Mouse (Mus musculus): ENCODE measurements at regions not wholly inside any gene's neighbourhood (a gene's known extent, or its start where the extent isn't known, plus 50 kb on each side); places are given as distances from the start of the nearest gene placed in this dataset.
"Not testable (repeated sequence)": the region's sequence is repeated elsewhere in the genome, so short reads cannot be mapped to it uniquely, and the experiment has no call there.

DNA sequence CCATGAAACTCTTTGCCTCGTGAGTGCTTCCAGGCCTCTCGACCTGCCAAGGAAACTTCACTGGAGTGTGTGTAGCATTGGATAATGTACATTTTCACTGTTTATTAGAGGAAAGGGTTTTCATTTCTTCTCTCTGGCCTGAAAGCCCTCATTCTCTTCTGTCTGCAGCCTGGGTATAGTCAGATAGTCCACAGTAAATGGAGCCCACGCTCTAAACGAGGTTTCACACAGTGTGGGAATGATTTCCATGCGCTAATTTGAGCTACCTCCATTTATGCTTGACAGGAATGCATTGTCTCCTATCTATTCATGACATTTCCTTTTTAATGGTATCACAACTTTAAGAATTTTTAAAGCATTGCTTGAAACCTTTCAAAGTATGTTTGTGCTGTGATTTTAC, 180.8 kb upstream of the Pfkp start:
- H3K36me3 ChIP-seq, result no peaks in the 10 kb centered on the region
- no peak for ATAC-seq (ENCODE audit: low FRiP score)
- no peaks in the 10 kb centered on the region for H3K4me1 ChIP-seq
- H3K9me3 ChIP-seq (replicated peaks), result no peaks in the 10 kb centered on the region
- no peak overlapping the region for H3K4me3 ChIP-seq
- WGBS, result 84% methylated on average over 5 of the region's 5 CpGs
- no peak overlapping the region for H3K4me2 ChIP-seq (replicated peaks)
- no peak overlapping the region for H3K9ac ChIP-seq
- H3K27me3 ChIP-seq, result no peaks in the 10 kb centered on the region
- no peak overlapping the region for H3K27ac ChIP-seq

DNA sequence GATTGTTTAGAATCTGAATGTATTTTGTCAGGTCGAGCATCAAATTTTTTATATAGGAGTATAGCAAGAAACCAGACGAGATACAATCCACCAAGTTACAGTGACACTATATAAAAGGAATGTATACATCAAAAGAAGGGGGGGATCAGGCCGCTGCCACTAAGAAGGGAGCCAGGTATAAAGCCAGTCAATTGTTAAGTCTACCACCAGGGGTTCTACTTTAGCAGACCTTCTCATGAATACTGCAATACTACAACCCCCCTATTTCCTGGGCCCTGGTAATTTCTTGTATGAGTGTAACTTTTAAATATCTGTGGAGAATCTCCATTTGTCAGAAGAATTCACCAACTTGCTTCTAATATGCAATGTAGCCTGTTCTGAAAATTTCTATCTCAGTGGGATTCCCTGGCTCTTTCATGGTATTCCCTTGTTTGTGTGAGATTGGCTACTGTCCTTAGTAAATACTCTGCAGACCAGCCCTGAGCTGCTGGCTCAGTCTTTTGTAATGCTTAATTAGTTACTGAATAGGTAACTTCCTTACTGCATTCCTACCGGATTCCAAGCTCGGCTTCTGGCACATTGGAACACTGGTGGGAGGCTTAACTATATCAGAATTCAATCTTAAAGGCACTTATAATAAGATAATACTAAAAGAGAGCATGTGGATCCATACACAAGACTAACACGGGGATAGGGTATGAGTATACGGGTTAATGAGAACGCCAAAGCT, 180.2 kb upstream of the Pfkp start:
- not testable (repeated sequence) for H3K27me3 ChIP-seq; H3K4me3 ChIP-seq; H3K4me2 ChIP-seq (replicated peaks); H3K27ac ChIP-seq; H3K9ac ChIP-seq; H3K4me1 ChIP-seq; H3K36me3 ChIP-seq; H3K9me3 ChIP-seq (replicated peaks); ATAC-seq (ENCODE audit: low FRiP score)
- 84% methylated on average over 8 of the region's 8 CpGs for WGBS

DNA sequence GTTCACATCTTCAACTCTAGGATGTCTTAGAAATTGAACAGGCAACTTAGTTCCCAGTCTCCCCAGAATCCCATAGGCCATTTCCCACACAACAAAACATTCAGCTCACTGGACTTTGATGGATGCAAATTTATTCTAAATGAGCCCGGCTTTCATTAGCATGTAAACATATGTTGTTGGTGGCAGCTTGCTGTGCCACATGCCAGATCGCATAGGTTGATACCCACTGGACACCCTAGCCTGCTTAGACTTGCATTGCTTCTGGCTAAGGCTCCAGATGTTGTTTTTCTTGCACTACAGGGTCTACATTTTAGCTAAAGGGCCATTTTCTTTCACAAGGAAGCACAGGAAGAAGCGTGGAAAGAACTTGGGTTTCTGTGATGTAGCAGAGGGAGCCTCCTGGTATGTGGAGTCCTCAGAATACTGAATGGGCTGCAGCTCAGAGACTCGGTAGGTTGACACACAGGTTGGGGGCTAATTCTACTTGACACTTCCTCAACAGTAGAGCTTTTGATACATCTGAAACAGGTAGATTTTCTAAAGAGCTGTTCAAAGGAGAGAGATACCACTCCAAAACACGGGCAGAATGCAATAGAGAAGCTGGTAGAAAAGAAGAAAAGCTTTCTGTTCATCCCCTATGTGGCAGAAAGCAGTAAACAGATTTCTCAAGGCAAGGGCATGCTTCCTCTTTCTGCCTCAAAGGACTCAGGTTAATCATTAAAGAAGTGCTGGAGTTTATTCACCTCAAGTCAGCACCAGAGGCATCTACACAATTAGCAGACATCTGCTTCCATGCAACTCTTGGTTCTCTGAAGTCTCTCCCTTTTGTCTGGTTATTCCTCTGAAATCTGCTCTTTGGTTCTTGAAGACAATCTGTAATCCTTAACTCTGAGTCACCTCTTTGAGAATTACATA, 153.9 kb upstream of the Pfkp start:
- Histone ChIP-seq H3K36me3 (no peaks in the 10 kb centered on the region), H3K4me1 (no peaks in the 10 kb centered on the region), H3K4me2 (replicated peaks) (no peak overlapping the region), H3K27me3 (no peaks in the 10 kb centered on the region), H3K27ac (no peak overlapping the region), H3K9me3 (replicated peaks) (no peaks in the 10 kb centered on the region), H3K4me3 (no peak overlapping the region), H3K9ac (no peak overlapping the region)
- WGBS, result 57% methylated on average over 5 of the region's 5 CpGs
- ATAC-seq (ENCODE audit: low FRiP score), result 0 out of 2 replicates have a peak, but pooled peaks have one; percentile 54

DNA sequence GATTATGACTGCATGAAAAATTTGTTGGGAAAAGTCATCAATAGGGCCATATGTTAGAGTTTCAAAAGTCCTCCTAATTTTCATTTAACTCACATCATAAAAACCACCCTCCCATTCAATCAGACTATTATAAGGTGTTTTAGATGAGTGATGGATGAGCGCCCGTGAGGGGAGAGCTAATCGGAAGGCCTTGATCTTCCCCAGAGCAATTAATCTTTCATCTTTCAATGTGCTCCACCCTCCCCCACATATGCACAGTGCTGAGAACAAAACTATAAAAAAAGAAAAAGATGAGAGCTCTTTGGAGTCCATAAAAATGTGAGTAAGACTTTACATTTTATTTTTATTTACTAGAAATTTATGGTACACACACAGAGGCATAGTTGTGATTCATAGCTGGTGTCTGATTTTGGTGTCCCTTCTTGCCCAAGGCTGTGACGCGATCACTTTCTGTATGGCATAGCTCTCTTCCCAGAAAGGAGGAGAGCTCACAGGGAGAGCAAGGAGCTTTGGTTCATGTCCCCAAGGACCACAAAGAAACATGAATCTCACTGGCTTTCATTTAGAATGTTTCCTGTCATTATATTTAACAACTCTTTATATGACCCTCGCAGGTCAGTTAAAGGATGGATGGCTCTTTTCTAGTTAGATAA, 119.5 kb upstream of the Pfkp start:
- Histone ChIP-seq H3K4me3 (no peak overlapping the region), H3K9me3 (replicated peaks) (peaks cover 3% of the 10 kb centered on the region; the same call in 1 of the 2 replicates), H3K4me1 (no peaks in the 10 kb centered on the region), H3K27me3 (no peaks in the 10 kb centered on the region), H3K27ac (no peak overlapping the region), H3K9ac (no peak overlapping the region), H3K4me2 (replicated peaks) (no peak overlapping the region), H3K36me3 (no peaks in the 10 kb centered on the region)
- peak; percentile 89 for ATAC-seq (ENCODE audit: low FRiP score)
- 47% methylated on average over 6 of the region's 6 CpGs for WGBS

DNA sequence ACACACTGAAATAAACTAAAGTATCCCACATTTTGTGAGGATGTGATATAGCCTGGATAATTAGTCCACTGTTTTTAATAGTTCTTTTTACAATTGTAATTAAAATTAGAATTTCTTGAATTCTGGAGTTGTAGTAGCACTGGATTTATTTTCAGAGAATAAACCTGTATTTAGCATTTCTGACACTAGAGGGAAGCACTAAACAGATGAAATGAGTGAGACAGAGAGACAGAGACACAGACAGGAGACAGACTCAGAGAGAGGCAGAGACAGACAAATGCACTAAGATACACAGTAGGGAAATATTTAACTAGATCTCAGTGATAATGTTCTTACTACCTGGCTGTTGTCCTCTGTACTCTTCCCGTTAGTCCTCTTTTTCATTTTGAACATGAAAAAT, 108.6 kb upstream of the Pfkp start:
- Histone ChIP-seq H3K36me3 (no peaks in the 10 kb centered on the region), H3K4me1 (no peaks in the 10 kb centered on the region), H3K4me2 (replicated peaks) (no peak overlapping the region), H3K4me3 (no peak overlapping the region), H3K9ac (no peak overlapping the region), H3K27ac (no peak overlapping the region), H3K9me3 (replicated peaks) (no peaks in the 10 kb centered on the region), H3K27me3 (no peaks in the 10 kb centered on the region)
- ATAC-seq (ENCODE audit: low FRiP score), result no peak
- WGBS, result 93% methylated on average over 1 of the region's 1 CpGs

DNA sequence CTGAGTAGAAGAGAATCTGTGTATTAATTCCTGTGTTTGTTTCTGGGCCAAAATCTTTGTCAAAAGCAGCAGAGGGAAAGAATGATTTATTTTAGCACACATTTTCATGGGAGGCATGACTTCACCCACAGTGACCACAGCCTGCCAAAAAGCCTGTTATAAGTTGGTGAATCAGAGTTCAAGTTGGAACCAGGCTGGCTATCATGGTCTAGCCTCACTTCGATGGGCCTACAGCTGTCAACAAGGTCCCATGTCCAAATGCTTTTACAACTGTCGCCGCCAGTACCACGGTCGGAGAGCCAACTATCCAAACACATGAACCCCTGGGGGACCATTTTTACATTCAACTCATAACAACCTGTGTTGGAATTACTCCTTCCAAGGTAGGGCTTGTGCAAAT, 103.0 kb upstream of the Pfkp start:
- ATAC-seq (ENCODE audit: low FRiP score), result no peak
- 86% methylated on average over 5 of the region's 5 CpGs for WGBS

DNA sequence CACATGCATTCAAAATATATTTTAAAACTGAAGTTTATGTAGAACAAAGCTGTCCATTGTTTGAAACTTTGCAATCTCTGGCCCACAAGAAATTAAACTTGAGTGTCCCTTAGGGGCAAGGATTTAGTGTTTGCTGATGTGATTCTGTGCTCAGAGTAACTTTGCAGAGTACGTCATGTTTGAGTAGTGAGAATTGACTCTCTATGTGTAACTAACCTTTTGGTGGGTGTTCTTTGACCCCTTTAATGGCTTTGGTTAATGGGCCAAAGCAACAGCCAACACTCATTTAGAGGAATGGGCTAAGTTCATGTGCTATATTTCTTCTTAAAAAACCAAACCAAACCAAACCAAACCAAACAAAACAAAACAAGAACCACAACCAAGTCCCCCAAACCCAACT, 102.6 kb upstream of the Pfkp start:
- Histone ChIP-seq H3K4me2 (replicated peaks) (no peak overlapping the region), H3K9ac (no peak overlapping the region), H3K27ac (no peak overlapping the region), H3K4me1 (no peaks in the 10 kb centered on the region), H3K27me3 (no peaks in the 10 kb centered on the region), H3K4me3 (no peak overlapping the region), H3K9me3 (replicated peaks) (no peaks in the 10 kb centered on the region), H3K36me3 (no peaks in the 10 kb centered on the region)
- no peak for ATAC-seq (ENCODE audit: low FRiP score)
- WGBS, result 65% methylated on average over 1 of the region's 1 CpGs

More for the DNA sequence above, 103.0 kb upstream of the Pfkp start:
- Histone ChIP-seq H3K27ac (no peak overlapping the region), H3K4me3 (no peak overlapping the region), H3K9me3 (replicated peaks) (no peaks in the 10 kb centered on the region), H3K27me3 (no peaks in the 10 kb centered on the region), H3K36me3 (no peaks in the 10 kb centered on the region), H3K4me1 (no peaks in the 10 kb centered on the region), H3K9ac (no peak overlapping the region), H3K4me2 (replicated peaks) (no peak overlapping the region)

DNA sequence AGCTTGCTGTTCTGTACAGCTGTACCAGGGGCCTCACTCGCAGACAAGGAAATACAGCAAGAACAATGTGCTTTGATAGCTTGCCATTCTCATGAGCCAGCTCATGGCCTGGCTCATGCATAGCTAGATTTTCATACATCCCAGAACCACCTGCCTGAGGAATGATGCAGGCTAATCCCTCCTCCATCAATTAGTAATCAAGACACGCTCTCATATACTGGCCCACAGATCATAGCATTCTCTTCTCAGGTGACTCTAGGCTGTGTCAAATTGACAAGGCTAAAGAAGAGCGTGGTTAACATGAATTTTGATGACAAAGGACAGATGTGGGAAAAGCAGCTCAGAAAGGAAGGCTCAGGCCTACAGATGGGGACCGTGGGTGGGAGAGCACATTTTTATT, 93.3 kb upstream of the Pfkp start:
- no peak for ATAC-seq (ENCODE audit: low FRiP score)
- no peak overlapping the region for H3K4me2 ChIP-seq (replicated peaks)
- 80% methylated on average over 4 of the region's 4 CpGs for WGBS

DNA sequence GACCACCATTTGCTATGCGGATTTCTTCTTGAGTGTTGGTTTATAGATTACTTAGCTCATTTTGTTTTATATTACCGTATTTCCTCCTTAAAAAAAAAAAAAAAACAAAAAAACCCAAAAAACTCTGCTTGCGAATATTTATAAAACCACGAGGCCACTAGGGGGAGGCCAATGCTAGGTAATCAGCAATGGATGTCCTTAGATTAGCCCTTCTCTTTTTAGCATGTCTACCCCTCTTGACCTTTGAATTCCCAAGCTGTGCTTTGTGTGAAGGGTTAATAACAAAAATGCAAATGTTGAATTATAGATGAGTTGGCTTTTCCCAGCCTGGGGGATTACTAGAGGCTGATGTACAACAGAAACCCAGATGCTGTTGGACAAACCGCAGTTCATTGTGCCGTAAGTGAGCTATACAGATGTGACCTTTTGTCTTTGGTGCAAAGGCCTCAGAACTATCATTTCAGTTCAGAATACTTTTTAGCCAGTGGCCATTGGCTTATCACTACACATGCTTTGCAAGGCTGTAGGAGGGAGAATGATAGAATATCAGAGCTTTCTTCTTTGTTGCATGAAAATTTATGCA, 88.5 kb upstream of the Pfkp start:
- Histone ChIP-seq H3K4me3 (no peak overlapping the region), H3K27ac (no peak overlapping the region), H3K9me3 (replicated peaks) (no peaks in the 10 kb centered on the region), H3K9ac (no peak overlapping the region), H3K27me3 (no peaks in the 10 kb centered on the region), H3K36me3 (no peaks in the 10 kb centered on the region), H3K4me1 (no peaks in the 10 kb centered on the region), H3K4me2 (replicated peaks) (no peak overlapping the region)
- peak; percentile 26; the same call in 1 of the 2 replicates for ATAC-seq (ENCODE audit: low FRiP score)
- WGBS, result 62% methylated on average over 6 of the region's 6 CpGs

More for the DNA sequence above, 93.3 kb upstream of the Pfkp start:
- no peak overlapping the region for H3K4me3 ChIP-seq
- no peak overlapping the region for H3K27ac ChIP-seq
- no peaks in the 10 kb centered on the region for H3K36me3 ChIP-seq
- no peaks in the 10 kb centered on the region for H3K27me3 ChIP-seq
- H3K9ac ChIP-seq, result no peak overlapping the region
- H3K9me3 ChIP-seq (replicated peaks), result no peaks in the 10 kb centered on the region
- H3K4me1 ChIP-seq, result no peaks in the 10 kb centered on the region
